Mouse (Mus musculus): Measurements from ENCODE around the gene Grik2.

DNA sequence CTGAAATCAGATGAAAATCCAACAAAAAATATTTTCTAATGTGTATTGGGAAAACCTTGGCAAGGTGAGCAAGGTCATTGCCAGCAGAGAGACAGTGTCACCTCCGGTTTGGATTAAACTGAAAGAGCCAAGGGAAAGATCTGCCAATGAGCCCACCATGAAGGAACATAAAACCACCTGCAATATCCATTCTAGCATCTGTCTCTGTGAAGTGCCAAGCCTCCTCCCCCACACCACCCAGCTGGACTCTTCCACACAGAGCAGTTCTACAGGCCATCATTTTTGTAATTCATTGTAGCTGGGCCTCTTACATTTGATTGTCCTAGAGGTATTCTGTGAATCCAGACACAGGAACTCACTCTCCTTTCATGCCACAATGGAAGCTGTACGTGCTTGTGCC is 148.7 kb downstream of the Grik2 start:
- TF ChIP-seq CTCF (IDR thresholded peaks at IDR 0.05; ENCODE audit: borderline replicate concordance, control insufficient read depth, extremely low read depth, insufficient read depth, low read length, poor library complexity) (no peak), POLR2A (IDR thresholded peaks at IDR 0.05; ENCODE audit: control insufficient read depth, extremely low read depth, insufficient read depth, low read length, poor library complexity) (no peak)

All from thymus, adult 2 months (tissue).